Mouse (Mus musculus) ES-E14 (cell line): Measurements from ENCODE around the gene Zkscan5.

ENCODE experiments used
- CHD2 ChIP-seq: IDR thresholded peaks from 2 replicates; pipeline ENCODE4 v1.6.1; 2014; ENCODE audit warnings: mild to moderate bottlenecking, low read depth, low read length, inconsistent platforms
- HCFC1 ChIP-seq: IDR thresholded peaks from 2 replicates; pipeline ENCODE4 v1.6.1; 2012; ENCODE audit warnings: low read length, inconsistent platforms, borderline replicate concordance; ENCODE audit not compliant: insufficient read depth
- ZNF384 ChIP-seq: IDR thresholded peaks from 2 replicates; pipeline ENCODE4 v1.6.1; 2012; ENCODE audit warnings: low read depth, low read length, inconsistent platforms

DNA sequence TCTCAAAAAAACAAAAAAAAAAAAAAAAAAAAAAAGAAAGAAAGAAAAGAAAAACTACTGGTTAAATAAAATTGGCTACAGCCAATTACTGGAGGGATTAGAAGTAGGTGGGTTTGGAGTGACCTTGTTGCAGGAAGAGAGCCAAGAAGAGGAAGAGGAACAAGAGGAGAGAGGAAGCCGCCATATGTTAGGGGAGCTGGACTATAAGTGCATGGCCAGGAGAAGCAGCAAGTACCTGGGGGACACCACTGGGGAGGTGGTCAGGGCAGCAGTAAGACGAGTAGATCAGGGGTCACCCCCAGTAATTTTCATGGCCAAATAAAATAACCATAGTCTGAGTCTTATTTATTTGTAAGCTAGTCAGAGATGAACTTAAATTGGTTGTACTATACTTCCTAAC is 19.1 kb upstream of the Zkscan5 start:
- TF ChIP-seq CHD2 (no peak), ZNF384 (no peak), HCFC1 (no peak)
